Mouse (Mus musculus) c-Kit-negative CD71-positive TER-119-positive erythroid progenitor cells, embryonic 14.5 days (primary cell): Measurements from ENCODE around the gene Ptms.

ENCODE experiments used
- DNase-seq: peaks from one replicate; pipeline ENCODE4 v3.0.0-alpha.2; 2013; ENCODE audit warnings: low read depth, low spot score

The Ptms gene

GRCm38 (mm10) chr6:124919695-124920317 is at the start of gene Ptms:
Ptms (minus strand) TSS chr6:124920103.
- DNase-seq: no peak

GRCm38 (mm10) chr6:124967766-124968165 is 47.9 kb upstream of the Ptms start:
- DNase-seq: no peak

GRCm38 (mm10) chr6:124966466-124967118 is 46.7 kb upstream of the Ptms start:
- DNase-seq: no peak

- no peak for DNase-seq
Measured at GRCm38 (mm10) chr6:124965747-124966146, 45.8 kb upstream of the Ptms start.

- DNase-seq: peak; percentile 83
Measured at GRCm38 (mm10) chr6:124965088-124965719, 45.3 kb upstream of the Ptms start, which contains the start of gene Cops7a. Cops7a (minus strand) TSS chr6:124965538.

- DNase-seq: no peak
Measured at GRCm38 (mm10) chr6:124964638-124965037, 44.7 kb upstream of the Ptms start.

- no peak for DNase-seq
Measured at GRCm38 (mm10) chr6:124961021-124961420, 41.1 kb upstream of the Ptms start.

- DNase-seq: no peak
Measured at GRCm38 (mm10) chr6:124959960-124960359, 40.1 kb upstream of the Ptms start.

- no peak for DNase-seq
Measured at GRCm38 (mm10) chr6:124958127-124958526, 38.2 kb upstream of the Ptms start.

- DNase-seq: no peak
Measured at GRCm38 (mm10) chr6:124955212-124955611, 35.3 kb upstream of the Ptms start.

- DNase-seq: no peak
Measured at GRCm38 (mm10) chr6:124953991-124954715, 34.2 kb upstream of the Ptms start.

GRCm38 (mm10) chr6:124943526-124943925 is 23.6 kb upstream of the Ptms start:
- no peak for DNase-seq

GRCm38 (mm10) chr6:124941679-124942078 is 21.8 kb upstream of the Ptms start:
- DNase-seq: no peak

GRCm38 (mm10) chr6:124938554-124938953 is 18.7 kb upstream of the Ptms start:
- DNase-seq: no peak

GRCm38 (mm10) chr6:124937493-124937892 is 17.6 kb upstream of the Ptms start:
- DNase-seq: no peak

GRCm38 (mm10) chr6:124936681-124937080 is 16.8 kb upstream of the Ptms start:
- DNase-seq: no peak

- no peak for DNase-seq
Measured at GRCm38 (mm10) chr6:124934670-124935069, 14.8 kb upstream of the Ptms start.

GRCm38 (mm10) chr6:124933127-124933526 is 13.2 kb upstream of the Ptms start:
- DNase-seq: no peak

- DNase-seq: no peak
Measured at GRCm38 (mm10) chr6:124932314-124932695, 12.4 kb upstream of the Ptms start.

GRCm38 (mm10) chr6:124931525-124932313 is 11.8 kb upstream of the Ptms start:
- DNase-seq: peak; percentile 20

- DNase-seq: peak; percentile 94
Measured at GRCm38 (mm10) chr6:124930754-124931524, 11.0 kb upstream of the Ptms start, which contains the start of gene Mlf2. Mlf2 (plus strand) TSS chr6:124931386.
